Mouse (Mus musculus) heart, adult 8-10 months (tissue): ENCODE measurements at regions not wholly inside any gene's neighbourhood (a gene's known extent, or its start where the extent isn't known, plus 50 kb on each side); places are given as distances from the start of the nearest gene placed in this dataset.
"Not testable (repeated sequence)": the region's sequence is repeated elsewhere in the genome, so short reads cannot be mapped to it uniquely, and the experiment has no call there.

Experiments used
- DNase-seq: peaks from one replicate; pipeline ENCODE4 v3.0.0; 2022; ENCODE audit warnings: low spot score

DNA sequence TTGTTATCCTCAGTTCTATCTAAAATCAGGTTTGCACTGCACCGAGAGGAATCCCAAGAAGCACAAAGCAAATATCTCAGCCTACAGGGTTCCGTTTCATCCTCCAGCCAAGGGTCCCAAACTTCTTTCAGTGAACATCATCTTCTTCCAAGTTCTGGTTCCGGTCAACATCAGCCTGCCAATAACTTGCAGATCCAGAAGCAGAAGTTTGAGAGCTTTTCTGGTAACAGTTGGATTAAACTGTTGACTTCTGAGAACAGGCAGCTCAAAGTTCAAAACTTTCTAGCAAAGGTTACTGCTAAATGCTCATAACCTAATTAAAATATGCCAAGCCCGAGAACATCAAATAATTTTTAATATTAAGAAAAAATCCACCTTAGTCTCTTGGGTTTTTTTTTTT is 237.0 kb upstream of the Gm37988 start:
- DNase-seq, result no peak

DNA sequence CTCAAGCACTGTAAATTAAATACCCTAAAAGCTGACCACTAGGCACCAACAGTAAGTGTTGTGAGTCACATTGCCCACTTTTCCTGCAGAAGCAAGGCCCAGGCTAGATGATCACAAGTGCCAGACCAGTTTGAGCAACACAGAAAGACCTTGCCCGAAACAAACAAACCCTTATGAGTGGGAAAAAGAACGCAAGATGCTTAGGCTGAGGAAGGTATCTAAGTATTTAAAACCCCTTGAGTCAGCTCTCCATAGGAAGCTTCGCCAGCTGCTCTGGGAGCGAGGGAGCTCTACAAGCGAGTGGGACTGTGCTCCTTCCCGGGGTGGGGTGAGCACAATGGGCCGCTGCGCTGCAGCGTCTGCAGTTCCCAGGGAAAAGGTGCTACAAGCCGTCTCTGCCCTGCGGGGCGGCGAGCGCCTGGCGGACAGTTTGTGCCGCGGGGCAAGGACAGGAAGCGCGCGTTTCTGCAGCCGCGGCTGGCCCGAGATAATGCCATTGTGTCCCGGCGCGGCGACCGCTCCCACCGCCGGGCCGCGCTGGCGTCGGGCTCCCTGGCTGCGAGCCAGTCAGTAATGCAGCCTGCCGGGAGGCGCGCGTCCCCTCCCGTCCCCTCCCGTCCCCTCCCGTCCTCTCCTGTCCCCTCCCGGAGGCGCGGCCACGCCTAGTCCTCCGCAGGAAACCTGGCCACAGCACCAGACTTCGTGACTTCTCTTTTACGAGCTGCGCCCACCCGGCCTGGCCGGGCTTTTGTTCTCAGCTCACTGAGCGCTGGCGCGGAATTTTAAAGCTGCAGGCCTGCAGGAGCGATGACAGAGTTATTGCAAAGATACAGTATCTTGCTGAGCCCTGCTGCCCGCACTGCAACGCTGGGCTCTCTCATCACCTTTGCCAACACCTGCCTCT is 236.1 kb upstream of the Gm37988 start:
- DNase-seq, result peak; percentile 78

- DNase-seq, result no peak
These were observed 235.4 kb upstream of the Gm37988 start for GRCm38 (mm10) chr1:4572311-4572710.

- DNase-seq, result peak; percentile 12
These were observed 233.6 kb upstream of the Gm37988 start for GRCm38 (mm10) chr1:4574101-4574500.

DNA sequence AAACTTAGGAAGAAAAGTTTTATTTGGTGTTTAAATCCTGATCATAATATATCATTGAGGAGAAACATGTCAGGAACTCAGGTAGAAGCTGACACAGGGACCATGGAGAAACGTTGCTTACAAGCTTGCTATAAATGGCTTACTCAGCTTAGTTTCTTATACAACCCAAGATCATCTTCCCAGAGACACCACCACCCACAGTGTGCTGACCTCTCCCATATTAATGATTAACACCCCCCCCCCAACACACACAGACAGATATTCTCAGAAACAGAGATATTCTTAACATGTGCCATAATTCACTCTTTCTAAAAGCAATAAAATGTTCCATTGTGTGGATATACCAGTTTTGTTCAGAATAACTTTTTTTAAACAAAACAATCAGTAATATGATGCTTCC is 230.7 kb upstream of the Gm37988 start:
- no peak for DNase-seq

DNA sequence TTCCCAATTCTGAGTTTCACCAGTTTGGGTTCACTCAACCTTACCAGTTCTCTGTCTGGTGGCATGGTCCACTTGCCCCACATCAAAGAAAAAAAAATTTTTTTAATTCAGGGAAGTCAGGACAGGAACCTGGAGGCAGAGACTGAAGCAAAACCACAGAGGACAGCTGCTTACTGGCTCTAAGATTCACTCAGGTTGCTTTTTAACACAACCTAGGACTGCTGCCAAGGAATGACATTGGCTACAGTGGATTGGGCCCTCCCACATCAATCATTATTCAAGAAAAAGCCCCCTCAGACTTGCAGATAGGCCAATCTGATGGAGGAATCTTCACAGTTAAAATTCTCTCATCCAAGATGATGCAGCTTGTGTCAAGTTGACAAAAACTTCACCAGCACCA is 225.2 kb upstream of the Gm37988 start:
- DNase-seq, result no peak

DNA sequence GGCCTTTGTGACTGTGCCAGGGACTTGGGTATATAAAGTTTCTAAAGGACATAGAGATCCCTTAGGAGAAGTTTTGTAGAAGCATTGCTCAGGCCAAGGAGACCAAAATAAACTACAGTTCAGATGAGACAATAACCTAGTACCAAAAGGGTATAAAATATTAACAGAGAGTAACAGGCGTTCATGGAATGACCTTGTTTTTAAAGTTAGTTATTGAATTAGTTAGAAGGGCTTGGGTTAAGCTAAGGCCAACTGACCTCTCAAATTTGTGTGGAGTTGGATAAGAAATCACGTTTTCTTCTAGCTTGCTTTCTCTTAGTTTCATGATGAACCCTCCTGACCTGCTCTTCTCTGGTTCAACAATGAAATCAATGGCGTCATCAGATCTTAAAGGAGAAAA is 209.8 kb upstream of the Gm37988 start:
- no peak for DNase-seq

GRCm38 (mm10) chr1:4598425-4598824 is 209.3 kb upstream of the Gm37988 start:
- no peak for DNase-seq

GRCm38 (mm10) chr1:4602386-4602785 is 205.3 kb upstream of the Gm37988 start:
- peak; percentile 12 for DNase-seq

GRCm38 (mm10) chr1:4608824-4609223 is 198.9 kb upstream of the Gm37988 start:
- no peak for DNase-seq

DNA sequence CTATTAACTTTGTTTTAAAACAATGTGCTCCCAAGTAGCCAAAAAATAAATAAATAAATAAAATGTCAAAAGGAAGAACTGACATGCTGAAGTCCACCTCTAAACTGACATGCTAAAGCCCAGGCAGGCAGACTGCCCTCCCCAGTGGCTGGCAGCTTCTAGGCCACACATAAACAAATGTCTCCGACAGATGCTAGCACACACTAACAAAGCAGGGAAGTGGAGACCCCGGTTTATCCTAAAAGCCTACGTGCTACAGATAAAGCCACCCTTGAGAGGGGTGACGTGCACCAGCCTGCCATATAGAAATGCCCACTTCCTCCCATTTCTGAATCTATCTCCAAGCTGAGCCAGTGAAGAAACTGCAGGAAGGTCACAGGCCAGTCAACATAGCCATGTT is 194.4 kb upstream of the Gm37988 start:
- no peak for DNase-seq

DNA sequence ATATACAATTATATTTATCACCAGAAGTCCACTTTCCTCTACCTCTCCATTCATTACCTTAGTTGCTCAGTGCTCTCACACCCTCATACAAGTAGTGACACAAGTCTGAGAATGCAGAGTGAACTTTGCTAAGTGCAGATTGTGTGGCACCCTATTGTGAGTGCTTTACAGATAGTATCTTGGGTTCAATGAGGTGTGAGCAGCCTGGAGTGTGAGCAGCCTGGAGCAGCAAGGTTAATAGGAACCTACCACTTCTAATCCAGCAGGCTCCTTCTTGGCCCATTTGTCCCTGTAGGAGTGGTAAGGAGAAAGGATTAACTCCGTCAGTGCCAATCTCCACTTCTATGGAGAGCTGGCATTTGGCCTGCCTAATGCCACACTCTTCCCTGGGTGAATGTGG is 192.4 kb upstream of the Gm37988 start:
- DNase-seq, result no peak

DNA sequence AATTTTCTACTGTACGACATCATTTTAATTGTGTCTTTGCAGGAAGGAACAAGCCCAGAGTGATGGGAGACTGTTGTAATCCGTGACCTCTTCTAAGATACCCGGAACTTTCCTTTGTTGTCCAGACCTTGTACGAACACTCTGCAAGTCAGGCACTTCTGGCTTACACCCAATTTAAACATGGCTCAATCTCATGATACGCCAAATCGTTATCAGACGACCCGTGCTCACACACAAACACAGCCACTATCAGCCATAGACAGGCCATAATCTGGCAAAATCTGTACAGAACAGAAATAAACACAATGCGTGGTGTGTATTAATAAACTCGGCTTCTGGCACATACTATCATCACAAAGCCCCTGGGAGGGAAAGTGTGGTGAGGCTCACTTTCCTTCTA is 190.2 kb upstream of the Gm37988 start:
- DNase-seq, result peak; percentile 35

DNA sequence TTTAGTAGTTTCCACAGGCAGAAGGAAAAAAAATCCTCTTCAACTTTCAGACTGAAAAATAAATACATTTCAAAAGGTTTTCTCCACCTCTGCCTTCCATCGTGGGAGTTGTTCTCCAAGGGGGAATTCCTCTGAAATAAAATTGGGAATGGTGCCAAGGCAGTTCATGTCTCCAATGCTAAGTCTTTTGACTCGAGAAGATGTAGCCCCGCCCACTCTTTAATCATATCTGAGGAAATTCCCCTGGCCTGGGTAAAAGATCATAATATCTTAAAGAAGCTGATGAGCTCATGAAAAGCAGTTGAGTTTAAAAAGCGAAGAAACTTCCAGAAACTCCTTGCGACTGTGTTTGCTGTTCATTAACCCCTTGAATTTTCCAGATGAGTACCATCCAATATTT is 185.3 kb upstream of the Gm37988 start:
- peak; percentile 75 for DNase-seq

DNA sequence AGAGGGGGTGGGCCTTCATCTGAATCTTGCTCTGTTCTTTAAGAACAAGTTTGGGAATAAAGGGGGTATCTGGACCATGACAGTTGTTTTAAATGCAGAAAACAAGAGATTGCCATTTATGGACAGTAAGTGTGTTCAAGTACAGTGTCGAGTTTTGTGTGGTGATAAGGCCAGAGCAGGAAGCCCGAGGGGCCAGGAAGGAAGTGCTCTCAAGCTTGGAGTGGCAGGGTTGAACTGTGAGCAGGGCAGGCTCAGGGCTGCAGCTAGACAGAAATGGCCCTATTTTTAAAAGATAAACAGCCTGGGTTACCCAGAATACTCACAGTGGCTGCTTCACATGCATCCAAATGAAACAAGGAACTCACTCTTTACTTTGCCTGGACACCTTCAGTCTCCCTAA is 184.4 kb upstream of the Gm37988 start:
- DNase-seq, result peak; percentile 24

- DNase-seq, result peak; percentile 53
These were observed 153.8 kb upstream of the Gm37988 start for GRCm38 (mm10) chr1:4653937-4654336.

DNA sequence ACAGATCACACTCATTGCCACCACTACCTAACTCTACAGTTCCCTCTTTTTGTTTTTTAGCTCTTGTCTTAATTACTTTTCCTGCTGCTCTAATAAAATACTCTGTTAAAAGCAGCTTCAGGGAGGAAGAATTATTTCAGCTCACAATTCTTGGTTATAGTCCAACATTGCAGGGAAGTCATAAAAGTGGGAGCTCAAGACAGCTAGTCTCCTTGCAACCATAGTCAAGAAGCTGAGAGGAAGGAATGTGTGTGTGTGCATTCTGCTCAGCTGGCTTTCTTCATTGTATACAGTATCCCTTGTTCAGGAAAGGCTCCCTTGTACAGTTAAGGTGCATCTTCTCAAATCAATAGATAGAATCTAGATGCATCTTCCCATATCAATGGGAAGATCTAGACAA is 152.4 kb upstream of the Gm37988 start:
- DNase-seq, result peak; percentile 49

DNA sequence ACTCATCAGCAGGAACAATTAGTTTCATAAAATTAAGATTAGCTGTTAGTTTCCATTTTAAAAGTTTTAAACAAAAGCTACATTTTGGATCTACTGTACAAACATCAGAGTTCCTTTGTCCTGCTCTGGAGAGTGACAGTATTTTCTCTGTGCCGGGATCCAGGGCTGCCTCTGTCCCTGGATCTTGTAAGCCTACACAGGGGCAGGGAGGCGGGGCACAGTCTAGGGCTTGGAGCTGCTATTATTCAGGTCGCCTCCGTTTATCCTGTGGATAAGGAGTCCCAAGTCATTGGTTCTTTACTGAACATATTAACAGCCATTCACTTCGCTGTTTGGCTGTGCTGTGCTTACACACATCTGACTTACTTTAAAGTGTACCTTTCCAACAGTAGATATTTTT is 150.8 kb upstream of the Gm37988 start:
- DNase-seq, result no peak

GRCm38 (mm10) chr1:4660081-4660480 is 147.6 kb upstream of the Gm37988 start:
- not testable (repeated sequence) for DNase-seq

DNA sequence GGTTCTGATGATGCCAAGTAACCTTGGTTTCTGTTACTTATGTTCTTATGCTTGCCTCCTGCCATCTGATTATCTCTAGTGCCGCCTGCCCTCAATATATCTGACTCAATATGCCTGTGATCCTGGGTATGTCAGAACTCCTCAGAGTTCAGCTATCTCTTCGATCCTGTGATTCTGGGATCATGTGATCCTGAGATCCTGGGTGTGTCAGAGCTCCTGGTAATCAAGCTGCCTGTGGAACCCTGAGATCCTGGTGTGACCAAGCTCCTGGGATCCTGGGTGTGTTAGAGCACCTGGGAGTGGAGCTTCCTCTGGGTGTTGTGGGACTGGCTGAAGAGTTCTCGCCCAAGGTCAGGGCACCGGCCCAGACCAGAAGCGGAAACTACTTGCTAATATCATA is 147.1 kb upstream of the Gm37988 start:
- not testable (repeated sequence) for DNase-seq

- no peak for DNase-seq
These were observed 145.9 kb upstream of the Gm37988 start for GRCm38 (mm10) chr1:4661761-4662160.

- DNase-seq, result no peak
These were observed 138.0 kb upstream of the Gm37988 start for GRCm38 (mm10) chr1:4669732-4670131.

- peak; percentile 68 for DNase-seq
These were observed 136.3 kb upstream of the Gm37988 start for GRCm38 (mm10) chr1:4671237-4672019.
